11 mouse cellular contexts compared by ENCODE assay signal in genomic region chr1:59524071-59524470, GRCm38 (mm10). TPM values are rescaled to one million over a fixed set of nuclear protein-coding genes. Genes with fewer than 3 reads are reported as not detected.
DNase-seq lines count a peak whose midpoint lies in the region; ATAC-seq lines count a peak whose summit lies in the region.
"Had no signal": no experiment of that assay in that cellular context is flagged by ENCODE, and none has a peak within 500 bp of the region (broad histone marks: within the 10 kb centered on the region; RNA-seq: fewer than 3 reads in every experiment).

No protein-coding gene starts in this region.

- H3K9ac ChIP-seq in forebrain, embryonic 16.5 days (replicated peaks; ENCODE audit: low read depth, low read length): no peak overlapping the region
- H3K9ac ChIP-seq in midbrain, embryonic 12.5 days (replicated peaks): no peak overlapping the region; the same call in 1 of the 2 replicates

- no peaks in the 10 kb centered on the region for H3K36me3 ChIP-seq in forebrain, embryonic 16.5 days (ENCODE audit: control insufficient read depth, insufficient read depth)
- no peaks in the 10 kb centered on the region for H3K36me3 ChIP-seq in midbrain, embryonic 12.5 days

- H3K4me3 ChIP-seq in forebrain, embryonic 16.5 days (replicated peaks; ENCODE audit: low read length): no peak overlapping the region
- no peak overlapping the region for H3K4me3 ChIP-seq in midbrain, embryonic 12.5 days

- intact Hi-C loops in heart, postnatal 10 days (cut with DNase I): no loop called here

- H3K27ac ChIP-seq in forebrain, embryonic 16.5 days (ENCODE audit: low read length): no peak overlapping the region
- H3K27ac ChIP-seq in midbrain, embryonic 12.5 days (replicated peaks): peak overlapping the region; percentile 31; the same call in 1 of the 2 replicates

- WGBS in forebrain, embryonic 16.5 days: 28% methylated on average over 2 of the region's 2 CpGs
- WGBS in midbrain, embryonic 12.5 days: 15% methylated on average over 2 of the region's 2 CpGs

- peak; percentile 59 for DNase-seq in R1 (ENCODE audit: low read depth, low spot score)
- peak; percentile 20 for DNase-seq in brain, adult 2 months (ENCODE audit: low read depth, low spot score)
- no peak for DNase-seq in heart, postnatal 10 days
- no peak for DNase-seq in c-Kit-positive CD71-positive TER-119-positive erythroid progenitor cells, embryonic 14.5 days (ENCODE audit: low spot score)
- DNase-seq in kidney, postnatal 10 days: no peak
- DNase-seq: gastrocnemius, postnatal 25 days; liver; right cerebral cortex, postnatal 14 days had no signal

- no peak overlapping the region for H3K4me2 ChIP-seq in forebrain, embryonic 16.5 days (ENCODE audit: low read length)
- 0 out of 2 replicates have a peak overlapping the region, but pooled peaks have one; percentile 9 for H3K4me2 ChIP-seq in midbrain, embryonic 12.5 days (replicated peaks)

- H3K4me1 ChIP-seq in forebrain, embryonic 16.5 days (replicated peaks; ENCODE audit: control insufficient read depth, insufficient read depth, low read length): no peaks in the 10 kb centered on the region; the same call in 1 of the 2 replicates
- peaks cover 26% of the 10 kb centered on the region for H3K4me1 ChIP-seq in midbrain, embryonic 12.5 days

- no peaks in the 10 kb centered on the region for H3K27me3 ChIP-seq in forebrain, embryonic 16.5 days (replicated peaks; ENCODE audit: control insufficient read depth, insufficient read depth, low read length)
- H3K27me3 ChIP-seq in midbrain, embryonic 12.5 days: 0 out of 2 replicates have a peak, but pooled peaks cover under 1% of the 10 kb centered on the region

- peak; percentile 63 for ATAC-seq in forebrain, embryonic 16.5 days
- ATAC-seq in midbrain, embryonic 12.5 days (ENCODE audit: low FRiP score, low read depth): peak; percentile 78
- ATAC-seq: intestine, postnatal 0 days had no signal

- no peaks in the 10 kb centered on the region for H3K9me3 ChIP-seq in forebrain, embryonic 16.5 days (ENCODE audit: control insufficient read depth, low read length)
- no peaks in the 10 kb centered on the region for H3K9me3 ChIP-seq in midbrain, embryonic 12.5 days

RNA-seq across cellular contexts. Expression of gene Gm973, which starts 8.0 kb away (rescaled TPM):
- 6.2 and 6.3 TPM in 2 replicates for polyA plus RNA-seq in forebrain, embryonic 16.5 days (2015; fragmentation: Nextera tagmentation; extraction: Ambion mirVana)
- polyA plus RNA-seq in midbrain, embryonic 12.5 days (2016; fragmentation: Nextera tagmentation; extraction: Ambion mirVana): 3.9 and 6.7 TPM in 2 replicates
- under 1 TPM; 0.35 to 0.45 TPM for total RNA-seq in heart, postnatal 10 days (2021)

RNA-seq across cellular contexts. Expression of gene Fzd7, which starts 41.8 kb away (rescaled TPM):
- 2.7 and 3.4 TPM in 2 replicates for polyA plus RNA-seq in forebrain, embryonic 16.5 days (2015; fragmentation: Nextera tagmentation; extraction: Ambion mirVana)
- 6.3 and 8.7 TPM in 2 replicates for polyA plus RNA-seq in midbrain, embryonic 12.5 days (2016; fragmentation: Nextera tagmentation; extraction: Ambion mirVana)
- 1 to 10 TPM; 6.4 to 6.7 TPM for total RNA-seq in heart, postnatal 10 days (2021)

Comparison
In these comparisons a context has a peak if more than half of its experiments do, and no peak if none do; other contexts are left out.
1. DNase-seq: peak in R1 (single experiment) and brain, adult 2 months (single experiment); none in heart, postnatal 10 days (0 of 2), c-Kit-positive CD71-positive TER-119-positive erythroid progenitor cells, embryonic 14.5 days (single experiment) and kidney, postnatal 10 days (single experiment).